Mouse (Mus musculus): Measurements from ENCODE around the gene Fen1.

Fen1 gene

DNA sequence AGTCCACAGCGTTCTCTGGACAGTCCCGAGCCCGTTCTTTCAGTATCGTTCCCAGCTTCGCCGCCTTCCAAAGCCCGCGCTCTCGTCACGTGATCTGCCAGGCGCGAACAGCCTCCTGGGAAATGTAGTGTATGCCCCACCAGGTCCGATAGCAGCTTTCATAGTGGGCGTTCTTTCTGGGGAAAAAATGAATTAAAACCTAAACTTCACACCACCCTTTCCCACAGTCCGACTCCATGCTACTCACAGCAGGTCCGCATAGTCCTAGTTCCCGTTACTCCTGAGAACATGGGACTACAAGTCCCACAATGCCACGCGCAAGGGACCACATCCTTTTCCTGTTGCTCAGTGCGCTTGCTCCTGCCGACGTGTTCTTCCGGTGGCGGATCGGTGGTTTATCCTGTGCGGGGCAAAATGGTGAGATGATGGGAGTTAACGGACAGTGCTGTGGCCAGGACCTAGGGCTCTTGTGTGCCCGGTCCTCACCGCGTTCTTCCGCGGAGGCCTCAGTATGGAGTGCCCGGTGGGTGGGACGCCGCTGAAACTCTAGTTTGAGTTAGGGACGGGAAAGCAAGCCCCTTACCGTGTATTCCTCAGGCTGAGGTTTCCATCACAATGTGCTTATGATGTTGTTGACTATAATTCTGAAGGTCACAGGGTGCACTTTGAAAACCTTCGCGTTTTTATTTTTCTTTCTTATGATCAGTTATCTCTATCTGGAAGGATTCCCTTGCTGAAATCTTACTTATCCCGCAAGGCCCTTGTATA lies at the start of gene Fen1, which contains the start of gene Tmem258:
TSS of gene Fen1 (minus strand) at position 322 of the 768 bp plus-strand sequence.
TSS of gene Tmem258 (plus strand) at position 167 of the 768 bp plus-strand sequence.
- peak; percentile 95 for DNase-seq (ENCODE audit: low read depth, low spot score)

DNA sequence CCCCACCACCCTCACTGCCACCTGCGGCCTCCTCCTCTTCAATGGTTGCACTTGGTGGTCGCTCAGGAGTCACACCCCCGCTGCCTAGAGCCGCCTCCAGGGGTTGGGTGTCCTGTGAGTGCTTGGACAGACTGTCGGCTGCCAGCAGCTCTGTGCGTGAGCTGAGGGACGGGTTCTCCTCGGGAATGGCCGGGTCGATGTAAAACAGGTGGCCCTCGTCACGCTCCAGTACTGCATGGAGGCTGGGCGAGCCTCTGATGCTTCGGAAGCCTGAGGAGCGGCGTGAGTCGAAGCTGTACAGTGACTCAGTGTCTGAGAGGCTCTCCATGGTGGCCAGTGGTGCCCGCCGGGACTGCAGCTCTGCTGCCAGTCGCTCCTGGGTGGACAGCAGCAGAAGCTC lies 44.2 kb upstream of the Fen1 start:
- DNase-seq (ENCODE audit: low read depth, low spot score) = no peak

DNA sequence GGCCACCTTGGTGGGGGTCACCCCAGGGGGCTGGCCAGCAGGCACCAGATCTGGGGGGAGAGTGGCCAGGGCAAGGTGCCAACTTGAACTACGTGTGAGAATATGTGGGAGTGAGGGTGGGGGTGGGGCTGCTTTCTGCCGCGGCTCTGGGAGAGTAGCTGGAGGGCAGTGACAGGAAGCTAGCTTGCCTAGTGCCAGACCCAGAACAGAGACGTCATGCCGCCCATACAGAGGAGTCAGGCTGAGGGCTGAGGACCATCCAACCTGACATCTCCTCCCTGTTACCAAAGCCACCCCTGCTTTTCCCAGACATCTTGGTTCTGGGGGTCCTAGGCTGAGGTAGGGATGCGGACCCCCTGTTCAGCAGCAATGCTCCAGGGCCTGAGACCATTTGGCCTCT lies 43.2 kb upstream of the Fen1 start:
- no peak for DNase-seq (ENCODE audit: low read depth, low spot score)

DNA sequence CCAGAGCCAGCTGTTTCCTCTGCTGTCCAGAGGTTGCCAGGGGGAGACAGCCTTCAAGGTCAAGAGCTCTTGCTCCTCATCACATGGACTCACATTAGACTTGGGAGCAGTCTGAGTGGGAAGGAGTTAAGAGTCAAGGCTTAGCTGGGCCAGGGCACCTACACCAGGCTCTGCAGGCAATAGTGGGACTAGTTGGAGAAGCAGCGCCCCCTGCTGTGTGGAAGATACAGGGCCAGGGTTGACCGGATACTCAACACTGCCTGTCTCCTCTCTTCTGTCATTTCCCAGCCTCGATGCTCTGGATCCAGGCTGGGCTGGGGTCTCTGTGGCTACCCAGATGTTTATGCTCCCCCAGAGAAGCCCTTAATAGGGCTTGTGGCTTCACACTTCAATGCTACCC lies 40.2 kb upstream of the Fen1 start:
- peak; percentile 73 for DNase-seq (ENCODE audit: low read depth, low spot score)

DNA sequence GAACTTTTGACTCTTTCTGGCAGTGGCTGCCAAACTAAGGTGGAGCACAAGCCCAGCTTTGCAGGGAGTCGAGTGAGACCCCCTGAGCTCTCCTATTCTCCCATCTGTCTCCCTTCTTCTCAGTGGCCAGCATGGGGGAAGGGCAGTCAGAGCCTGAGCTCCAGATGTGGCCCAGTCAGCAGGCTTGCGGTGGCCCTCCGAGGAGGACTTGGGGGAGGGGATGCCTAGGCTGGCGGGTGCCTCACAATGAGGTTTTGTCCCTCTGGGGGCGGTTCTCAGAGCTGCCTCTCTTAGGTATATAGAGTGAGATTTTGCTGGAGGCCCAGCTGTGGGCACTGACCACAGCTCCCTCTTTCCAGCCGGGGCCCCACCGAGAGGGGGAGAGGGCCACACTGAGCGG lies 38.9 kb upstream of the Fen1 start:
- DNase-seq (ENCODE audit: low read depth, low spot score) = peak; percentile 85

DNA sequence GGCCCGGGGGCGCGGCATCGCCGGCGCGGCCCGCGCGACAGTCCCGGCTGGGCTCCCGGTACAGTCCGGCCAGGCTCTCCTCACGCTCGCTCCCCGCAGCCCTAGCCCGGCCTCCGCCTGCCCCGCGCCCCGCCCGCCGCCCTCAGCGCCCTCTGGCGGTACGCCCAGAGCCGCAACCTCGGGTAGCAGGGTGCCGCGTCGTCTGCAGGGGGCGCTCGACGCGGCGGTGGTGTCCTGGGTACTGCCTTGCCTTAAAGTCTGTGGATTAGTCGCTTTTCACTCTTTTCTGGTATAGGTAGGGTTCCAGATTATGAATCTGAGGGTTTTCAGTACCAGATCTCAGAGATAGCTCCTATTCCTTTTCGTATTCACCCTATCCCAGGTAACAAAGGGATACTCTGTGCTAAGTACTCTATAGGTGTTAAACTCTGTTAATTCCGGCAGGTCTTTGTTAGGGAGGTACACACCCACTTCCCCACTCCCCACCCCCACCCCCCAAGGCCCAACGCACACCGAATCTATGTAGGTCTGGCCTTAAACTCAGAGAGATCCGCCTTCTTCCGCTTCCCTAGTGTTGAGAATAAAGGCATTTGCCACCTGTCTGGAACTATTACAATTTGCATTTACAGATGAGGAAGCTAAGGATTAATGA lies 36.8 kb upstream of the Fen1 start, which contains the start of gene Myrf:
TSS of gene Myrf (minus strand) at position 95 of the 652 bp plus-strand sequence.
- DNase-seq (ENCODE audit: low read depth, low spot score) = peak; percentile 75

DNA sequence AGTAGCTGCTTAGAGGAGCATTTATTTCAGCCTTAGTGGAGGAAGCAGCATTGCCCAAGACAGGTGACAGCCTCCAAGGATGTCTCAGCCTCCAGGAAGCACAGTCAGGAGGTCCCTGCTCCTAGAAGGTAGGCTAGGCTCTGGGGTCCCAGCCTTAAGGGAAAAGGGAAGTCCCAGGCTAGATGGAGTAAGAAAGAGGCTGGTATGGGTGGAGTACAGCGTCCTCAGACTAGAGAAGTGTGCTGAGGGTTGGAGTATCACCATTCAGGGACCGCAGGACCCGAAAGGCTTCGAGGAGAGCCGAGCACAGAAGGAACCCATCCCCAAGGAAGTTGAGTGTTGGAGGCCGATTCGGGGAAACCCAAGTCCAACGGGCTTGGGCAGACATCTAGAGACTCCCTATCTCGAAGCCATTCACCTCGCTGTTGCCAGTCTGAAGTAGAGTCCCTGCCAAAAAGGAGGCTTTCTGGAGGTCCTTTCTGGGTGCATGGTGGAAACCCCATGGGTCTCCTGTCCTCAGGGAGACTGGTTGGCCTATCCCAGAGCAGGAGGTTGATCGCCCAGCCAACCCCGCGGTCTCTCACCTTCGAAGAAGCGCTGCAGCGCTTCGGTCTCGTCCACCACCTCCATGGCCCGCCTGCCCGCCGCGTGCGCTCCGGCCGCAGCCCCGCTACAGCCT lies 36.1 kb upstream of the Fen1 start:
- DNase-seq (ENCODE audit: low read depth, low spot score) = no peak

DNA sequence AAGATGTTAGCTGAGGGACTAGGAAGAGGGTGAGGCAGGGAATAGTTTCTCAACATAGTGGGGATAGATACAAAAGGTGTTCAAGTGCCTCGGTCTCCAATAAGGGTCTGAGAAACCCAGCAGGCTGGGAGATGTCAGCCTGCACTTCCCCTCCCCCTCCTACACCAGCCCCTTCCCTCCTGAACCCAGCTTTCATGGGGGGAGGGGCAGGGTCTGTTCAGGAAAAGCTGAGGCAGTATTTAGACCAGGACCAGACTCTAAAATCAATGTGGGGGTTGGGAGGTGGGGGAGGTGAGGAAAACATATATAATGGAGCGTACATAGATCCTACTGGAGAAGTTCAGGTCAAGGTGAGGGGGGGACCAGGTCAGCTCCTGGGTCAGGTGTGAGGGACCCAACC lies 35.5 kb upstream of the Fen1 start:
- no peak for DNase-seq (ENCODE audit: low read depth, low spot score)

DNA sequence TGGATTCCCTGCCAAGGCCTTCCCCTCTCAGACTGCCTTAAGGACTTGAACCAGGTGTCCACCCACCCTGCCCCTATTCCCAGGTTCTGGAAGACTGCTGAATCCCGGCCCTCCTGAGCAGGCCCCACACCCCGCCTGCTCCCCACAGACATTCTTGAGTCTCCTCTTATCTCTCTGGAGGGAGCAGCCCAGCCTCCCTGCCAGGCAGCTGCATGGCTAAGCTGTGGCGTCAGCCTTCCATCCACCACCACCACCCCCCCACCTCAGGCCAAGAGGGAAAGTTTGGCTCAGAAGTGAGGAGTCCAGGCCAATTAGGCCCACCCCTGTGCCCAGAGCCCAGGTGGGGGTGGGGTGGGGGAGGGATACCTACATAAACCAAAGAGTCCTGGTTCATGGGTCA lies 34.5 kb upstream of the Fen1 start:
- DNase-seq (ENCODE audit: low read depth, low spot score) = no peak

DNA sequence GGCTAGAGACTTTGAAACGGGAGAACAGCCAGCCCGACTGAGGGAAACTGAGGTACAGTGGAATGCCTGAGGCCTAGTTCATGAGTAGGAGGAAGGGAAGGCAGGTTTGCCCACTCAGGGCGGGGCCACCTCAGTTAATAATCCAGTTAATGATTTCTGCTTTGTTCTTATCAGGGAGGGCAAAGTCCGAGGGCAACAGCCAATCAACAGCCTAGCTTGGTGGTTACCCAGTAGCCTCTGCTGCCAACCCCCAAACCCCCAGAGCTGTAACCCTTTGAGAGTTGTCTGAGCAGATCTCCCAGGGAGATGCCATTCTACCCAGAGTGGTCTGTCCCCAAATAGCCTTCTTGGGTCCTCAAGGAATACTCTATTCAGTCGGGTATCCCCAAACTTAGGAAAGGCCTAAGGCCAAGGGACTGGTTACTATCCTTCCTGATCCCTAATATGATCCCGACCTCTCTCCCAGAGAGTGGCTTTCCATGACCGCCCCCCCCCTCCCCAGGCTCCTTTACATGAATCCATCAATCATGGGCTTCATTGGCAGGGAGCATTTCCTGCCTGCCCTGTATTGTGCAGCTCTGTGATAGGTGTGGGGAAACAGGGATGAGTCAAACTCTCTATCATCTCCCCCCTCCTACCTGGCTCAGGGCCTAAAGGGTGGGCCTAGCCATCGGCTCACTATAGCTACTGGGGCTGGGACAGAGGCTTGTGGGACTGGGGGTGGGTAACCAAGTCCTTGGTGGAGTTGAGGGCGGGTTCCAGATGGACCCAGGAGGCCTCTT lies 32.0 kb upstream of the Fen1 start:
- DNase-seq (ENCODE audit: low read depth, low spot score) = no peak

DNA sequence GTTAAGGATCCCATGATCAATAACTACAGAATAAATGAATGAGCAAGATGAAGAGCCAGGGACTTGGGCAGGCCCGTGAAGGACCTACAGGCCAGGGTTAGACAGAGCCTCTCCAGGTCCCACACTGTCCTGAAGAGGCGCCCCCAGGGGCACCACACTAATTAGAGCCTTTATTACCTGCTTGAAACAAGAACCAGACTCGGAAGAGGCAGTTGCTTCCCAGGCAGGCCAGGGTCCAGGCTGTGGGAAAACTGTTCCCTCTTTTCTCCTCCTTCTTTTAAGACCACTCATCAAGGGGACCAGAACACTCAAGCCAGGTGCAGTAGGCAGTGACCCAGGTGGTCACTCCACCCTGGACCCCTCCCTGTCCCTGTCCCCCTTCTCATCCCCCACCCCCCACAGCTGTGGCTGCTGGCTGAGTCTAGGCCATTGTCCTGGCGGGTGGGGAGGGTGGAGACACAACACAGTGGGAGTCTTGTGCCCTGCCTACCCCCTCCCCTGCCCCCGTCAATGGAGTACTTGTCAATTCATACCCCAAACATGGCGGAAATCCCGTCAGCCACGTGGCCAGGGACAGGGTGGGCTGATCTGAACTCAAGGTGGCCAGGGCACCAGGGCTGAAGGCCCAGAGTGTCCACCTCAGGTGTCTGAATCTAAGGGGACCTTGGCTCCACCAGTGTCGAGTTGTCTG lies 28.5 kb upstream of the Fen1 start:
- DNase-seq (ENCODE audit: low read depth, low spot score) = peak; percentile 92

DNA sequence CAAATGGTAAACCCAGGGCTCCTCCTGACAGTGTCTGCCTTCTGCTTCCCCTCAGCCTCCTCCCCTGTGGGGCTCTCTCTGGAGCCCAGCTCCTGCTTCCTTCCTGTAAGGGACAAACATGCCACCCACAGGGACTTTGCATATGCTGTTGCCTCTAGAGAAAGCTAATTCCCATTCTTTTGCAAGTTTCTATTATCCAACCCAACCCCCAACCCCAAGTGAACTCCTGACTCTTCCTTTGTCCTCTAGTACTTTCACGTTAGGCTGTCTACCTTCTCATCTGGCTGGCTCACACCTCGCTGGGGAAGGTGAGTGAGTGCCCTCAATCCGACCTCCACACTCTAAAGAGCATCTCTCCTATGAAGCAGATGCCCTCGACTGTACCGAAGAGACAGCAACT lies 27.9 kb upstream of the Fen1 start:
- DNase-seq (ENCODE audit: low read depth, low spot score) = no peak

DNA sequence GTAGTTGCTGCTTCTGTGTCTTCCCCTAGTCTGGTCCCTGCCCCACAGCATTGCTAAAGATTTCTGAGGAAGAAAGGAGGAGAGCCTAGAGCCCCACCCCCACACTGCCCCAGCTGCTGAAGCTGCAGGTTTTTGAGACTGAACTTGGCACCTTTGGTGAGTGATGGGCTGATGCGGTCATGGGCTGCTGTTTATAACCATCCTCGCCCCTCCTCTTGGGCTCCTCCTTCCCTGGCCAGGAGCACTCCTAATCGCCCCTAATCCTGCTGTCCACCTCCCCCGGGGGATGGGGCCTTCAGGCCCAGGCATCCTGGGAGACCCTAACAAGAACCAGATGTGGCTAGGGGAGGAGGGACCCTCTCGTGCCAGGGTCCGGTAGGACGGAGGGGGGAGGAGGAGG lies 27.0 kb upstream of the Fen1 start:
- no peak for DNase-seq (ENCODE audit: low read depth, low spot score)

DNA sequence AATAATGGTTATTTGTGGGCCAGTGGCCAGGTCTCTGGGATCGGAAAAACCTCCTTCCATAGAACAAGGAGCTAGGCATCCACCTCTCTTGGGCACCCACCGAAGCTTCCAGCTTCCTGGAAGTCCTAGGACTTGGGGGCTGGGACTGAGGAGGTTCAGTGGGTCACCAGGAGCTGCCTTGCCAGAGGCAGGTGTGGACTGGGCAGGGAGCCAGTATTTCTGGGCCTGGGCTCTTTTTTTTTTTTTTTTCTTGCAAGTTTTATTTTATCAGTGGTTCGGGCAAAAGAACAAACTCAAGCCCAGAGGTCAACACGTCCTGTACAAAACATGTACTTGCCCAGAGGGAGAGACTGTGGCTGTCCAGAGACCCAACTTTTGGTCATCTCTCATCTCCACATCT lies 21.8 kb upstream of the Fen1 start:
- DNase-seq (ENCODE audit: low read depth, low spot score) = no peak

DNA sequence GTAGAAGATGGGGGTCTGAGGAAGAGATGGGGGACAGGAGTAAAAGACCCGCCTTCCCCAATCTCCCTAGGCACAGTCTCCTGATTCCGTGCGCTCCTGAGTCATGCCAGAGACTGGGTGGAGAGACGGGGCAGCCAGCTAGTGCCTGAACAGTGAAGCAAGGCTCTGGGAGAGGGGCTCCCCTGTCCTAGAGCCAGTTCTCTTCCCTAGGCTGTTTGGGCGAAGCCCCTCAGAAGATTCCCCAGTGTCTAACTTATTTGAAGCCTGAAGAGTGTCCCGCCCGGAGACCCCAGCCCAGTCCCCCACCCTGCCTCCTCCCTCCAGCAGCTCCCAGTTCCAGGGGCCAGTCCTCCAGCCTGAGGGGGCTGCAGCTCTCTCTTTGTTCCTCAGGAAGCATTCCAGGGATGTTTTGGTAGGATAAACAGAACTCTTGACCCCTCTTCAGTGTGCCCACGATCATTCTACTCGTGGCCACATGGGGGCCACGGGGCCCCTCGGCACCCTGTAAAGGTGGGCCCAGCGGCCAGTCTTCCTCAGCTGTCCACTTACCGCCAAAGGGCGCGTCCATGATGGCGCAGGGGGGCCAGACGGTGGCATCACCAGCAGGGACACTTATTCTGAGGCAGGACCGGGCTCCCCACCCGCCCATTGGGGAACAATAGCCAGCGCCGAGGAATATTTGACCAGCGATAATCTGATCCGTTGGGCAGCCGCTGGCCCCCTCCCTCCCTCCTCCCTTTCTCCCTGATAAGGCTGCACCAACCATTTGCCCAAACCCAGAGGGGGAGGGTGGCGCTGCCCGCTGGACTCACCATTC lies 20.9 kb upstream of the Fen1 start:
- DNase-seq (ENCODE audit: low read depth, low spot score) = no peak

DNA sequence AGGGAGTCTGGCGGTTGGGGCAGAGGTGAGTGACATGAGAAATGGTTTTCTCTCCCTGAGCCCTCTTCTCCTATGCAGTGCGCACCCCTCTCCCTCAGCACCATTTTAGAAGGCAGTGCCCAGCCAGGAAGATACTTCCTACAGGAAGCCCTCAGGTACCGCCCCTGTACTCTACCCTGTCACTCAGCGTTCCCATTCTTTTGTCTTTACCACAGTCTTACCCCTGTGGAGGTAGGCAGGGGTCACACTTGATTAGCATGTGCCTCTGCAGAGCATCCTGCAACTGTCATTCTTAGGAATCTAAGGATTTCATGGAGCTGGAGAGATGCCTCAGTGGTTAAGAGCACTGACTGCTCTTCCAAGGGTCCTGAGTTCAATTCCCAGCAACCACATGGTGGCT lies 19.6 kb upstream of the Fen1 start:
- DNase-seq (ENCODE audit: low read depth, low spot score) = no peak

DNA sequence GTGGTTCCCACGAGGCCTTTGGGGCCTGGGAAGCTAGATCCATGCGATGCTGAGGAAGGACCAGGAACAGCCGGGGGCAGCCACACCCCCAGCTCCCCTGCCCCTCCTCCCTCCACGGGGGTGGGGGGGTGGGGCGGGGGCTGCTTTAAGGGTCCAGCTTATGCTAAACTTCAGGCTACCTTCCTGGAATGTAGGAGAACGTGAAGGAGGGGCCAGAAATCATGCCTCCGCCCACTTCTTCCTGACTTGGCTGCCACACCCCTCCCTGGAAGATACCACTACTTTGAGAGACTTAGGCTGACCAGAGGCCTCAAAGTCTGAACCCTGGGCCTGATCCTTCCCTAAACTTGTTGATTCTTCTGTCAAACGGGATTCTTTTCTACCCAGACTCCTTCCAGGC lies 18.7 kb upstream of the Fen1 start:
- DNase-seq (ENCODE audit: low read depth, low spot score) = no peak

DNA sequence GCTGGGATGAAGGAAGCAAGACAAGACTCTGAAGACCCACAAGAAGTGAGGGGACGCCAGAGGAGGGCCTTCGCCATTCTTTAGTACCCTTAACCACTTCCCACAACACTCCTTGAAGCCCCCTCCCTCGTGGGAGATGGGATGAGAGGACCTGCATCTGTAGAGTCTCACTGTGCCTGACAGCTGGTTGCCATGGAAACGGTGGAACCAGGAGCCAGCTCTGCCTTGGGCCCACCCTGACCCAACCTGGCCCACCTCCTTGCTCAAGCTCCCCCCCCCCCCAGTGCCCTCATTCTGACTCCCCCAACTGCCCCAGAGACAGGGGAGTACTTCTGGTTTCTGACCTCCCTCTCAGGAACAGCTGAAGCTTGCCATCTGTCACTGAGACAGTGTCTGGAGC lies 17.6 kb upstream of the Fen1 start:
- no peak for DNase-seq (ENCODE audit: low read depth, low spot score)

DNA sequence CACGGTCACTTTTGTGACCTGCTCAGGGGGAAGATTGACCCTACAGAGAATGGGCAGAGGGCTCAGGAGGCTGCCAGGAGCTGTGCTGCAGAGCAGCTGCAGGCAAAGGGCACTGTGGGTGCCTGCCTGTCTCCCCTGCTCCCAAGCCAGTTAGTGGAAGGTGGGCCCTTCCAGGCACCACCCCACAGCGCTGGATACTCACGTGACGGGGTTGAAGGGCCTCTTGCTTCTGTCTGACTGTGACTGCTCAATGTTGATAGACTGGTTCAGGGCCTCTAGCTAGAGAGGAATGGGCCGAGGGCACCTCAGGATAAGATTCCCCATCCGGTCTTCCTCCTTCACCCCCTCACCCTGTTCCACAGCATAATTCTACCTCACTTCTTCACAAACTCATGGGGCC lies 15.6 kb upstream of the Fen1 start:
- no peak for DNase-seq (ENCODE audit: low read depth, low spot score)

DNA sequence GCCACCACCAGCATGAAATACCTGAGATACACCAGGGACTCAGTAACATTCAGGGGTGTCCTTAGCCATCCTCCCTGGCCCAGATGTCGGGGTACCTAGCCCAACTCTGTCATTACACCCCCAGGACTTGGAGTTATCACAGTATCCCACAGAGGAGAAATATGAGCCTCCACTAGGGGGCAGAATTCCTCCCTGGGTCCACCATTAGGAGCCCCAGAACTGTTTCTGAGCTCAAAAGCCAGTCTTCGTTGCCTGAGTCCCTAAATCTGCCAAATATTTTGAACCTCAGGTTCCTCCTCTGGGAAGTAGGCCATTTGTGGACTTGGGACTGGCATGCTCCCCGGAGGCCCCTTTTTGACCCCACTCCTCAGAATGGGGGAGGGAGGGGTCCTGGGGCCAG lies 15.1 kb upstream of the Fen1 start:
- DNase-seq (ENCODE audit: low read depth, low spot score) = peak; percentile 76

All from brain, adult 2 months (tissue).